Mouse (Mus musculus): ENCODE results near the gene Ift74. TPM values are rescaled to one million over a fixed set of nuclear protein-coding genes. Genes with fewer than 3 reads are reported as not detected.

The Ift74 gene
- 23.2 and 26.5 TPM in 2 replicates for polyA plus RNA-seq (2015; fragmentation: Nextera tagmentation; extraction: Ambion mirVana)

GRCm38 (mm10) chr4:94613972-94614626, at the start of gene Ift74:
TSS of gene Ift74 (plus strand) at chr4:94614491.
- Histone ChIP-seq H3K27ac (ENCODE audit: low read length) (peak within 1 kb of the TSS; percentile 75), H3K4me3 (ENCODE audit: low read depth, low read length) (peak within 1 kb of the TSS; percentile 53), H3K9me3 (replicated peaks; ENCODE audit: control insufficient read depth, low read length, poor library complexity, severe bottlenecking) (no peaks in the 10 kb centered on the region), H3K4me2 (ENCODE audit: low read length) (peak within 1 kb of the TSS; percentile 62), H3K27me3 (ENCODE audit: control insufficient read depth, insufficient read depth, low read depth, low read length) (no peaks in the 10 kb centered on the region), H3K4me1 (ENCODE audit: control insufficient read depth, insufficient read depth, low read length) (peaks cover 18% of the 10 kb centered on the region), H3K9ac (ENCODE audit: low read depth, low read length) (peak within 1 kb of the TSS; percentile 72), H3K36me3 (ENCODE audit: control insufficient read depth, insufficient read depth, low read length) (no peaks in the 10 kb centered on the region)
- peak; percentile 100 for ATAC-seq
- 2% methylated on average over 29 of the region's 29 CpGs for WGBS

DNA sequence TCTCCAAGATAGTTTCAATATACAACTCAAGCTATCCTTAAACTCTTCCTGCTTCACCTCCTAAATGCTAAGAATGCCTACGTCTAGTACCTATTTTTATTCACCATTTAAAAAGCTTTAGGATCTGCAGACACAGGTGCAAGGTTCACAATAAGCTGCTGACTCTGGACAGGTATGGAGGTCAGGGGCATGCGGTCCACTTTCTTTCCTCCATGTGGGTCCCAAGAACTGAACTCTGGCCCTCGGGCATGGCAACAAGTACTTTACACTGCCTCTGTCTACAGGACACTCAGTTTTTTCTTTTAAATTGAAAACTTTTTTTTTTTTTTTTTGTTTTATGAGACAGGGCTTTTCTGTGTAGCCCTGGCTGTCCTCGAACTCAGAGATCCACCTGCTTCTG, 41.6 kb upstream of the Ift74 start:
- H3K36me3 ChIP-seq (ENCODE audit: control insufficient read depth, insufficient read depth, low read length): peaks cover 21% of the 10 kb centered on the region
- no peaks in the 10 kb centered on the region for H3K9me3 ChIP-seq (replicated peaks; ENCODE audit: control insufficient read depth, low read length, poor library complexity, severe bottlenecking)
- H3K27ac ChIP-seq (ENCODE audit: low read length): no peak overlapping the region
- H3K27me3 ChIP-seq (ENCODE audit: control insufficient read depth, insufficient read depth, low read depth, low read length): no peaks in the 10 kb centered on the region
- ATAC-seq: no peak
- no peak overlapping the region for H3K4me3 ChIP-seq (ENCODE audit: low read depth, low read length)
- H3K9ac ChIP-seq (ENCODE audit: low read depth, low read length): no peak overlapping the region
- 97% methylated on average over 4 of the region's 4 CpGs for WGBS
- H3K4me2 ChIP-seq (ENCODE audit: low read length): no peak overlapping the region
- H3K4me1 ChIP-seq (ENCODE audit: control insufficient read depth, insufficient read depth, low read length): no peaks in the 10 kb centered on the region

GRCm38 (mm10) chr4:94591765-94592381, 22.4 kb upstream of the Ift74 start:
- Histone ChIP-seq H3K4me1 (ENCODE audit: control insufficient read depth, insufficient read depth, low read length) (no peaks in the 10 kb centered on the region), H3K27me3 (ENCODE audit: control insufficient read depth, insufficient read depth, low read depth, low read length) (no peaks in the 10 kb centered on the region), H3K4me2 (ENCODE audit: low read length) (no peak overlapping the region), H3K9me3 (replicated peaks; ENCODE audit: control insufficient read depth, low read length, poor library complexity, severe bottlenecking) (no peaks in the 10 kb centered on the region), H3K9ac (ENCODE audit: low read depth, low read length) (no peak overlapping the region), H3K36me3 (ENCODE audit: control insufficient read depth, insufficient read depth, low read length) (no peaks in the 10 kb centered on the region), H3K27ac (ENCODE audit: low read length) (no peak overlapping the region), H3K4me3 (ENCODE audit: low read depth, low read length) (no peak overlapping the region)
- WGBS: 91% methylated on average over 4 of the region's 4 CpGs
- ATAC-seq: no peak

DNA sequence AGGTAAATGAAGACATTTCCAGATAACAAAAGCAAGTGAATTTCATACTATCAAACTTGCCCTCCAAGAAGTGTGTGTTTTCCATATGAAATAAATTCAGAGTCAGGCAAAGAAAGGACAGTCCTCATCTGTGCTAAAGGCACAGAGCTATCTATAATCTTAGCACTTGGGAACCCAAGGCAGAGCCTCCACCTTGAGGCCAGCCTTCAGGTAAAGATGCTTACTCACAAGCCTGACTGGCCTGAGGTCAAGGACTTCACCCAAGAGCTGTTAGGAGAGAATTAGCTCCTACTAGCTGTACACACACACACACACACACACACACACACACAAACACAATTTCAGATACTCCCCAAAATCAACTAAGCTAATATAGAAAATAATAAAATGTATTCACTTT, 21.6 kb upstream of the Ift74 start:
- H3K4me3 ChIP-seq (ENCODE audit: low read depth, low read length): no peak overlapping the region
- no peaks in the 10 kb centered on the region for H3K27me3 ChIP-seq (ENCODE audit: control insufficient read depth, insufficient read depth, low read depth, low read length)
- H3K27ac ChIP-seq (ENCODE audit: low read length): no peak overlapping the region
- H3K9me3 ChIP-seq (replicated peaks; ENCODE audit: control insufficient read depth, low read length, poor library complexity, severe bottlenecking): no peaks in the 10 kb centered on the region
- H3K36me3 ChIP-seq (ENCODE audit: control insufficient read depth, insufficient read depth, low read length): no peaks in the 10 kb centered on the region
- no peak overlapping the region for H3K4me2 ChIP-seq (ENCODE audit: low read length)
- no peak overlapping the region for H3K9ac ChIP-seq (ENCODE audit: low read depth, low read length)
- no peak for ATAC-seq
- H3K4me1 ChIP-seq (ENCODE audit: control insufficient read depth, insufficient read depth, low read length): no peaks in the 10 kb centered on the region

DNA sequence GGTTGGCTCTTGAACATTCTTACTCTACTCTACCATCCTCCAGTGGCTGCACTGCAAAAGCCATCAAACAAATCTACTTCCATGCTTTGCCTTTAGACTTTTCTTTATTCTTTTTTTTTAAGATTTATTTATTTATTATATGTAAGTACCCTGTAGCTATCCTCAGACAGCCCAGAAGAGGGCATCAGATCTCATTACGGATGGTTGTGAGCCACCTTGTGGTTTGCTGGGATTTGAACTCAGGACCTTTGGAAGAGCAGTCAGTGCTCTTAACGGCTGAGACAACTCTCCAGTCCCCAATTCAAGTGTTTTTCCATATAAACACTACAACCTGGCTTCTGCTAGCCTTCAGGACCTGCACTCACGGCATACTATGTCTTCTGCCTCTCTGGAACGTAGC, 12.9 kb upstream of the Ift74 start:
- Histone ChIP-seq H3K36me3 (ENCODE audit: control insufficient read depth, insufficient read depth, low read length) (no peaks in the 10 kb centered on the region), H3K4me3 (ENCODE audit: low read depth, low read length) (peak overlapping the region; percentile 3; the same call in 1 of the 2 replicates), H3K9ac (ENCODE audit: low read depth, low read length) (no peak overlapping the region), H3K9me3 (replicated peaks; ENCODE audit: control insufficient read depth, low read length, poor library complexity, severe bottlenecking) (no peaks in the 10 kb centered on the region), H3K27ac (ENCODE audit: low read length) (no peak overlapping the region), H3K27me3 (ENCODE audit: control insufficient read depth, insufficient read depth, low read depth, low read length) (no peaks in the 10 kb centered on the region), H3K4me2 (ENCODE audit: low read length) (peak overlapping the region; percentile 74; the same call in 1 of the 2 replicates), H3K4me1 (ENCODE audit: control insufficient read depth, insufficient read depth, low read length) (peaks cover 20% of the 10 kb centered on the region)
- WGBS: 87% methylated on average over 4 of the region's 4 CpGs
- no peak for ATAC-seq

GRCm38 (mm10) chr4:94602496-94603030, 11.7 kb upstream of the Ift74 start:
- no peaks in the 10 kb centered on the region for H3K36me3 ChIP-seq (ENCODE audit: control insufficient read depth, insufficient read depth, low read length)
- H3K4me3 ChIP-seq (ENCODE audit: low read depth, low read length): peak overlapping the region; percentile 94
- no peaks in the 10 kb centered on the region for H3K27me3 ChIP-seq (ENCODE audit: control insufficient read depth, insufficient read depth, low read depth, low read length)
- WGBS: under 1% methylated on average over 33 of the region's 33 CpGs
- ATAC-seq: no peak
- peaks cover 20% of the 10 kb centered on the region for H3K4me1 ChIP-seq (ENCODE audit: control insufficient read depth, insufficient read depth, low read length)
- peak overlapping the region; percentile 94 for H3K27ac ChIP-seq (ENCODE audit: low read length)
- peak overlapping the region; percentile 74 for H3K4me2 ChIP-seq (ENCODE audit: low read length)
- no peaks in the 10 kb centered on the region for H3K9me3 ChIP-seq (replicated peaks; ENCODE audit: control insufficient read depth, low read length, poor library complexity, severe bottlenecking)
- H3K9ac ChIP-seq (ENCODE audit: low read depth, low read length): peak overlapping the region; percentile 89

DNA sequence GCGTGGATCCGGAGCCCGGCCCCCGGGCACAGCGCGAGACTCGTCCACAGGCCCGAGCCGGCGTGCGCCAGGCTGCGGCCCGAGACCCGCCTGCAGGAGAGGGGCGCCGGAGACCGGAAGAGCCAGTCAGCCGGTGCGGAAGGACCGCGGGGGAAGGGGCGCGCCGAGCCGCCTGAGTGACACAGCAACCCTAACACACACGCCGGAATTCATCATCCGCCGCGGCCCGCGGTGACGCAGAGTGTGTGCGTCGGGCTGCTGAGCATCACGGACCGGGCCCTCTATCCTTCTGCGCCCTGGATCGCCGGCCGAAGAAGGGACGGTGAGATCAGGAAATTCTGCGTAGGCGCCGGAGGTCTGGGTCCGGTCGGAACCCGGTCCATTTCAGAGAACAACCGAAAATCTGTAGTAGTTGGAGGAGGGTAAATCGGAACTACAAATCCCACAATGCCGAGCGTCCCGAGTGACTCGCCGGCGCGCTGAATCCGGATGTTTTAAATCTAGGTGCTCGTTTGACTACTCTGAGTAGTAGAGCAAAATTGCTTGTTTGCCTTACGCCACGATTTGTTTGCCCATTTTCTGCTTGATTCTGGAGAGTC, 11.2 kb upstream of the Ift74 start, which contains the start of gene Plaa:
Gene Plaa, minus strand, starts transcription at position 214 of the 599 bp plus-strand sequence.
- under 1% methylated on average over 61 of the region's 61 CpGs for WGBS
- Histone ChIP-seq H3K36me3 (ENCODE audit: control insufficient read depth, insufficient read depth, low read length) (no peaks in the 10 kb centered on the region), H3K9me3 (replicated peaks; ENCODE audit: control insufficient read depth, low read length, poor library complexity, severe bottlenecking) (no peaks in the 10 kb centered on the region), H3K27ac (ENCODE audit: low read length) (peak within 1 kb of the TSS; percentile 94), H3K4me2 (ENCODE audit: low read length) (peak within 1 kb of the TSS; percentile 74), H3K9ac (ENCODE audit: low read depth, low read length) (peak within 1 kb of the TSS; percentile 89), H3K4me3 (ENCODE audit: low read depth, low read length) (peak within 1 kb of the TSS; percentile 94), H3K27me3 (ENCODE audit: control insufficient read depth, insufficient read depth, low read depth, low read length) (no peaks in the 10 kb centered on the region), H3K4me1 (ENCODE audit: control insufficient read depth, insufficient read depth, low read length) (peaks cover 20% of the 10 kb centered on the region)
- peak; percentile 99 for ATAC-seq

- Histone ChIP-seq H3K9ac (ENCODE audit: low read depth, low read length) (no peak overlapping the region), H3K27me3 (ENCODE audit: control insufficient read depth, insufficient read depth, low read depth, low read length) (no peaks in the 10 kb centered on the region), H3K4me2 (ENCODE audit: low read length) (no peak overlapping the region), H3K4me3 (ENCODE audit: low read depth, low read length) (no peak overlapping the region), H3K36me3 (ENCODE audit: control insufficient read depth, insufficient read depth, low read length) (no peaks in the 10 kb centered on the region), H3K4me1 (ENCODE audit: control insufficient read depth, insufficient read depth, low read length) (peaks cover 20% of the 10 kb centered on the region), H3K27ac (ENCODE audit: low read length) (no peak overlapping the region), H3K9me3 (replicated peaks; ENCODE audit: control insufficient read depth, low read length, poor library complexity, severe bottlenecking) (no peaks in the 10 kb centered on the region)
- no peak for ATAC-seq
- WGBS: 85% methylated on average over 2 of the region's 2 CpGs
These were observed 9.8 kb upstream of the Ift74 start for GRCm38 (mm10) chr4:94604452-94605019.
